Mouse (Mus musculus) left cerebral cortex, postnatal 4 days (tissue): ENCODE results near the gene Socs1. TPM values are rescaled to one million over a fixed set of nuclear protein-coding genes. Genes with fewer than 3 reads are reported as not detected.

ENCODE experiments used
- DNase-seq: peaks from one replicate; pipeline ENCODE4 v3.0.0-alpha.2; 2022
- intact Hi-C: fragments of 180-260 bp; cut with DNase I; formaldehyde crosslinking; loops from one replicate; pipeline ENCODE4 v1.15.1; 2025
- total RNA-seq, 2 experiments: library from RNA; stranded (reverse); gene quantifications; 2 replicates each; pipeline ENCODE4 v1.2.3; 2021

Gene Socs1
- total RNA-seq, 2 experiments from 2014 or later, result 1.9 to 2.0 TPM

- DNase-seq, result no peak
- intact Hi-C loops, result loop anchor here (5.0 to 10.0 kb wide), 2 partner anchors 123 to 215 kb away; no protein-coding TSS in a partner anchor
These were observed 2.3 kb upstream of the Socs1 start for GRCm38 (mm10) chr16:10787548-10788058.

DNA sequence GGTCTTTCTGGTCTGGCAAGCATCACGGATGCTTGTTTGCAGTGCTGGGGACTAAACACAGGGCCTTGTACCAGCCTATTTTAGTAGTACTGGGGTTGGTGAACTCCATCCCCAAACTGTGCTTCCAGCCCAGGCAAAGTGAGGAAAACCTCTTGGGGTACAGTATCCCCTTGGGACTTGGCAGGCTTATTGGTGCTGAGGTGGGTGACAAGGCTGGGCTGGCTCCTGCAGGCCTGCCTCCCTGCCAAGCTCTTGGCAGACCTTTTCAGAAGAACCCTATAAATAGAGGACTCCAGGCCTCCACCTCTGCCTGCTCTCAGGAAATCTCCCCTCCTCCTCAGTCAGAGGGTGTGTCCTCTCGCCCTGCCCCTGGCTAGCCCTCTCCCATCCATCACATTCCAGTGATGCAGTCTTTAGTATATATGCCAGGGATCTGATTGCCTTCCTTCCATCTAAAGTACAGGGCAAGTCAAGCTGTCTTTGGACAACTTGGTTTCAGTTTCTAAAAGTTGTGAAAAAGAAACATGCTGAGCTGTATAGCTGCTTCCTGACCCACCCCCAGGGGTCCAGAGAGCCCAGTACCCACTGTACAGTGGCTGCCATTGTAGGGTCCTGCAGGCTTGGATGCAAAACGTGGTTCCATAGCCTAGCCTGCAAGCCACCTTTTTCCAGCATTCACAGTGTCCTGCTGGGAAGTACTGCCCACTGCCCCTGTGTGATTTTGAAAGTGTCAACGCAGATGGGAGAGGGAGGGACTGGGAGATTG is 1.6 kb upstream of the Socs1 start:
- intact Hi-C loops, result loop anchor here (5.0 to 10.0 kb wide), 2 partner anchors 122 to 215 kb away; no protein-coding TSS in a partner anchor
- DNase-seq, result no peak

DNA sequence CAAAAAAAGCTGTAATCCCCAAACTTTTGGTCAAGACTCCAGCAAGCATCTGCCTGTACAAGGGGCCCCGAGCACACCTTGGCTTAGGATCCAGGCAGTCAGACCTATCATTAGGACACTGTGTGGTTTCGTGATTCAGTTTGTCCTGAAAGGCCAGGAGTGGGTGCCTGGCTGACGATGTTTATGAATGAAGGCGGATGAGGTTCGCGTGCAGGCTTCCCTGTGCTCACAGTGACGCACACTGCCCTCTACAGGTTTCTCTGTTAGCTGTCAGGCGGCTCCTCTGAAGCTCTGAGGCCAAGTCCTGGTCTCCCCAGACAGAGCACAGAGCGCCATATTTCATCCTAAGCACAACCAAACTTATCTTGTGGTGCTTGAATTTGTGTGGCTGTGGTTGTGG is 952 bp upstream of the Socs1 start:
- intact Hi-C loops, result loop anchor here (5.0 to 10.0 kb wide), 2 partner anchors 121 to 214 kb away; no protein-coding TSS in a partner anchor
- DNase-seq, result peak; percentile 85

- peak; percentile 94 for DNase-seq
- intact Hi-C loops, result loop anchor here (5.0 to 10.0 kb wide), 2 partner anchors 120 to 213 kb away; no protein-coding TSS in a partner anchor
These were observed 454 bp downstream of the Socs1 start for GRCm38 (mm10) chr16:10784793-10785370.

- DNase-seq, result peak; percentile 43
- intact Hi-C loops, result loop anchor here (10.0 kb wide), 1 partner anchor 119 kb away; no protein-coding TSS in a partner anchor
These were observed 1.2 kb downstream of the Socs1 start for GRCm38 (mm10) chr16:10783883-10784792.

DNA sequence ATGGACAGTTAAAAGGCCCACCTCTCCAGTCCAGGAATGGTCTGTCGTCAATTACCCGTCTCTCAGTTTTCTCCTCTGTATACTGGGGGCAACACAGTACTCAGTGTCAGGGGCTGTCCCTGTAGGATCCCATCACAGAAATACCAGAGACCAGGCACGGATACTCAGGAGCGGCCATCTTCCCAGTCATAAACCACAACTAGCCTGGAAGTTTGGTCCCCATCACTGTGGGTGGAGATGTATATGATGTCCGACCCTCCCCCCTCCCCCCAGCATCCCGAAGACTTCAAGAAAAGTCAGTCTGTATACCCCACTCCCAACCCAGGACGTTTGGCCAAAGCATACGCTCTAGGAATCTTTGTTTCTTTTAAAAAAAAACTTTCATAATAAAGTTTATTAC is 1.9 kb downstream of the Socs1 start:
- intact Hi-C loops, result loop anchor here (10.0 kb wide), 1 partner anchor 119 kb away; no protein-coding TSS in a partner anchor
- DNase-seq, result no peak

GRCm38 (mm10) chr16:10783152-10783434 is 2.2 kb downstream of the Socs1 start:
- intact Hi-C loops, result loop anchor here (10.0 kb wide), 1 partner anchor 118 kb away; no protein-coding TSS in a partner anchor
- no peak for DNase-seq

DNA sequence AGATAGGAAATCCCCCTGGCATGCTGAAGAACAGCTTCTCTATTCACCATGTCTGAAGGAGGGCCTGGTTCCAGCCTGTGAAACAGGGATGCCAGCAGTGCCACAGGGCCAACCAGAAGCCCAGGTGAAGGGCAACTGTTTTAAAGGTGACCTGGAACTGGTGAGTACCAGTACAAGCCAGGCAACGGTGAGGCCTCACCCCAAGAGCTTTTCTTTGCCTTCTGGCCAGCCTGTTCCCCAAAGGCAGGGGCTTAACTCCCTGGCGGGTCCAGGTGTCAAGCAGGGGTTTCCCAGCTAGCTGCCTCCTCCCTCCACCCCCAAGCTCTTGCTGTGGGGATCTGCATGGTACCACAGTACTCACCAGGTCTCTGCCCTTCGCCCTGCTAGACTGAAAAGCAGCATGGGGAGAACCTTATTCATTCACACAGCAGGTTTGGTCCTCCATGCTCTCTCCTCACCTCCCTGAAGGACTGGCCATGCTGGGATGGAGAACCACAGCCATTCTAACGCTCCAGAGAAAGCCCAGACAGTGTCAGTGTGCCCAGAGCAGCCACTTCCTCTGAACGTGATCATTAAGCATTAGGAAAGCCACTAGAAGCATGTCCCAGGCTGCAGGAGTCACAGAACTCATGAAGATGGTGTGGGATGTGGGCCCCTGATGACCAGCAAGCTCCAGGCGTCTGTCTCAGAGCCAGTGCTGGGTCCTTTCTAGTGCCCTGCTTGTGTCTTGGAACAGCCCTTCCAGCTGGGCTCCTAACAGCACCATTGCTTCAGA is 2.8 kb downstream of the Socs1 start:
- DNase-seq, result no peak
- intact Hi-C loops, result loop anchor here (10.0 kb wide), 1 partner anchor 118 kb away; no protein-coding TSS in a partner anchor

- intact Hi-C loops, result loop anchor here (10.0 kb wide), 1 partner anchor 117 kb away; no protein-coding TSS in a partner anchor
- no peak for DNase-seq
These were observed 3.4 kb downstream of the Socs1 start for GRCm38 (mm10) chr16:10781862-10782371.

DNA sequence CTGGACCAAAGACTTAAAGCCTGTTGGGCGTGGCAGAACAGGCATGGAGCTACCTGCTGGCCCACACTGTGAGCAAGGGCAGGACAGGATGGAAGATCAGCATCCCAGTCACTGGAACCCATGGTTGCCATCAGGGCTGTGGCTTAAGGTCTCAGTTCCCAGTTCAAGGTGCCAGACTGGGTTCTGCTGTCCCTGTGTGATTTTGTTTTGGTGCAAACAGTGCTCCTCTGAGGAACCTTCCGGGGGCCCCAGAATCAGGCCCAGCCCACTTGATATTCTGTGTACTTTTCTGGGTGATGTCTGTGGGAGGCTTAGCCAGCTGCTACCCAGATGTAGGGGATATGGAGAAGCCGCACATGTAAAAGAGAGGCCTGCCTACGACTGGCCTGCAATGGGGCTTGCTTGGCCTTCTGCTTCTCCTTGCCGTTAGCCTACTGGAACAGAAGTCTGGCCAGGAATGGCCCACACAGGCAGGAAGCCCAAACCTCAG is 4.7 kb downstream of the Socs1 start:
- no peak for DNase-seq
- intact Hi-C loops, result loop anchor here (10.0 kb wide), 1 partner anchor 116 kb away; no protein-coding TSS in a partner anchor

DNA sequence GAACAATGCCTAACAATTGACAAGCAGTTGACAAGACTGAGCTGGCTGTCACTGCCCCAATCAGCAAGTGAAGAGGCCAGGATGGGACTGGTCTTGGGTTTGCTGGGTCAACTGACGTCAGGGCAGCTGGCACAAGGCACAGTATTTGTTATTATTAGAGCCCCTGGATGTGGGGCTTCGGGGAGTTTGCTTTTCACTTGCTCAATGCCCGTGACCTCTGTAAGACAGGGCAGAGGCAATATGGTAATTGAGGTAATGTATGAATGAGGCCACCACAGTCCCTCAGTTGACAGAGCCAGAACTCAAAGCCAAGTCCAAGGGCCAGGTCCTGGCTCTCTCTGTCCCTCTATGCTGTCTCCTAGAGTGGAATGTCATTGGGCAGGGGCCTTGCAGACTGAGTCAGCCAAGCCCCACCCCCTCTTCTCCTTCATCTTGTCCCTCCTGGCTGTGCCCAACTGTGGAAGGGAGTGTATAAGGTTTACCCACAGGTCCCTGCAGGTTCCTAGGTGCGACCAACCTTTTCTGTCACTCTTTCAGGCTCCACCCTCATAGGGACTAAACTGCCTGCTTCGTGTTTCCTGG is 7.7 kb downstream of the Socs1 start:
- DNase-seq, result no peak
- intact Hi-C loops, result no loop called here

- DNase-seq, result no peak
- intact Hi-C loops, result no loop called here
These were observed 9.0 kb downstream of the Socs1 start for GRCm38 (mm10) chr16:10776322-10776721.

DNA sequence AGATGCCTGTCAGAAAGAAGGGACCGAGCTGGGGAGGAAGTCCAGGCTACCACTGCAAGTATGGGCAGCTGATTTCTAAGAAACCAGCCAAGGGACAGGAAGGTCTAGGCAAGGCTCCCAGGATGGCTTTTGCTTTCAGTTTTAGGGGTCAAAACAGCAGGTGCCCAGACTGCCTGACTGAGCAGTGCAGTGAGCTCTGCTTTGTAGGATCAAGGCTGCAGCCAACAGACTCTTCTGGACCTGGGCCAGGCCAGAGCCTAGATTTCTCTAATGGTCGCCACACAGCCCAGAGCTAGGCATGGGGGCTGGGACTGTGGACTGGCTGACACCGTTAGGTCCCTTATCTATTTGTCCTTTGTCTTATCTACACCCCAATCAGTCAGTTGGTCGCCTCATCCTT is 10.6 kb downstream of the Socs1 start:
- DNase-seq, result no peak
- intact Hi-C loops, result no loop called here

- no peak for DNase-seq
- intact Hi-C loops, result no loop called here
These were observed 11.8 kb downstream of the Socs1 start for GRCm38 (mm10) chr16:10773543-10773942.

DNA sequence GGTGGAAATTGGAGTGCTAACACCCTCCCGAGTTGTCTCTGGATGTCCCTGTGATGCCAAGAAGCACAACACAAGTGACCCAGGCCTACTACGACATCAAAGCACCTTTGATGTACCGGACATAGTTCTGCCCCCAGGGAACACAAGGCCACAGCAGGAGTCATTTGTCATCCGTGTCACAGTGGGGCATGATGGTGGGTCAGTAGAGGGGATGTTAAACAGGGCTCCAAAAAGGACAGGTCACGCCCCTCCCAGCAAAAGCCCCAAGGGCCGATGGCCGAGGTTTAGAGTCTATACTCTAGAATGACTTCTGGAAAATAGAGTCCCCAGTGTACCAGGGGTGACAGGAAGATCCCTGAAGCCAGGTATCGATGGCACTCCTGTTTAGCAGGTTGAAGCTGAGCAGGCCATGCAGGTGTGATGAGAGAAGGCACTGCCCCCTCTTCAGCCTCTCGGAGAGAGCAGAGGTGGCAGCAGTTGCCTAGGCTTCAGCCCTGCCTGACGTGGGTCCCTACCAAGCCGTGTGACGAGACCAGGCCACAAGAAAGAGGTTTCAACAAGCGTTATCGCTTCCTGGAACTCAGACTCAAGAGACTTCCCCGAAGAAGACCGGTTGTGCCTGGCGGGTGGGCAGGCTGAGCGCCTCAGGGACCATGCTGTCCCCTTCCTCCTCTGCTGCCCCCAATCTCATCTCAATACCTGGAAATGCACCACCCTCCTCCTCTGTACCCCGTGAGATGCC is 13.4 kb downstream of the Socs1 start:
- intact Hi-C loops, result no loop called here
- DNase-seq, result no peak

GRCm38 (mm10) chr16:10770531-10771325 is 14.6 kb downstream of the Socs1 start:
- intact Hi-C loops, result no loop called here
- DNase-seq, result no peak

DNA sequence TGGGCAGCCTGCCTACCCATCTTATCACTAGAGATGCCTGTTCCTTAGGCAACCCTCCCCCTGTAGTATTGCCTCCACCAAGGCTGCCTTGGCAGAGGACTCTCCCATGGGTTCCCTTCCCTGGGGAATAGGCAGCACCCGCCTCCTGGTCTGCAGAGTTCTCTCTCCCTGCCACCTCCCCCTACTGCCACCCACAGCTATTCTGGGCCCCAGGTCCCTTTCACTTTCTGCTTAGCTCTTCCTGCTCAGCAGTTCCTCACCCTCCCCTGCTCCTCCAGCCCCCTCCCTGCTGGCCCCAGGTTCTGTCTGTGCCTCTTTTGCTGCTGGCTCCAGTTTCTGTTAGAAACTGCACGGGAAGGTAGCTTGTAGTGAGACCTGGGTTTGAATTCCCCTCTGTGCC is 15.7 kb downstream of the Socs1 start:
- intact Hi-C loops, result no loop called here

DNA sequence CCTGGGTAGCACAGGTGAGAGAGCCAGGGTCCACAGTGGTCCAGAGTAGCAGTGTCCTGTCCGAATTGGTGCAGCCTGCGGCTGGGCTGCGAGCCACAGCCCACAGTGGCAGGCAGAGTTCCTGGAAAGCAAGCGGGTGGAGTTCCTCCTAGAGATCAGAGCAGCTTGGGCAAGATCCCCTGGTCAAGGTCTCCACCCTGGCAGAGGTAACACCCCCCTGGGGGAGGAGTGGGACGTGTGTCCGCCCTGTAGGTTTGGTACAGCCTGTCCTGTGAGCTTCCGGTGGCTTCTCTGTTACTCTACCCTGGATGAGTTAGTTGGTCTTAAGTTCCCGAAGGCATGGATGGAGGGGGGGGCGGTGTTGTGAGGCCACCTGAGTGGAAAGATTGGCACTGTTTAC is 16.5 kb downstream of the Socs1 start:
- DNase-seq, result no peak
- intact Hi-C loops, result no loop called here

More for the DNA sequence above, 15.7 kb downstream of the Socs1 start:
- no peak for DNase-seq
